ENCODE assay signal across 28 mouse cellular contexts in the genomic region with DNA sequence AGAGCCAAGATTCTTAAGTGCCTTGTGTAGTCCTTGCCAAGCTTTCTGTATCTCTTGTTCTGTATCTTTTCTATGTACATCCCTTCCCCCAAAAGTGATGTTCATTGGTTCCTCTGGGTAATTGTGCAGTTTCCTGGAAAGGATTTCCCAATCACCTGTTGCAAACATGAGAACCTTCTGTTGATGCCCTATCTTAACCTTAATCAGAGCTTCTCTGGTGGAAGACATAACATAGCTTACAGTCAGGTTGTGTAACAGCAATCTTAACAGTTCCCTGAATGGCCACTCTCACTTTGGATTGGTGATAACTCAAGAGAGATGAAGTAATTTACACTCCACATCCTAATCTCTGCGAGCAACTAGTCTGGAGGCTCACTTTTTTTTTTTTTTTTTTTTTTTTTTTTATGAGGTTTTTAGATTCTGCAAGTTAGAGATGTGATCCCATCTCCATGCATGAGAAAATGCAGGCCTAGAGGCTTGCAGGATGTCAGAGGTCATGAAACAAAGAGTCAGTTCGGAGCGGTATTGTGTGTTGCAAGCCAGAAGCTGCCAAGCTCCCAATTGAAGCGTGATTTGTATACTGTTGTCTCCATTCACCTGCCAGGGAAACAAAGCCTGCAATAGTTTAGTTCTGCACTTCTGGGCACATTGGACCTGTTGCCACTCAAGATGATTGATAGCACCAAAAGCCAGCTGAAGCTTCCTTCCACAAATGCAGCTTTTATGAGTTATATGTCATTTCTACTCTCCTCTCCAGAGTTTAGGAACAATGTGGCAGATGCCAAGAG. TPM values are rescaled to one million over a fixed set of nuclear protein-coding genes. Genes with fewer than 3 reads are reported as not detected.
DNase-seq lines count a peak whose midpoint lies in the region; ATAC-seq and TF ChIP-seq lines count a peak whose summit lies in the region.
"Had no signal": no experiment of that assay in that cellular context is flagged by ENCODE, and none has a peak within 500 bp of the region (broad histone marks: within the 10 kb centered on the region; RNA-seq: fewer than 3 reads in every experiment).

No protein-coding gene starts in this region.

- peaks cover 28% of the 10 kb centered on the region for H3K4me1 ChIP-seq in lung, embryonic 16.5 days (replicated peaks; ENCODE audit: control insufficient read depth, insufficient read depth, low read length)

- H3K36me3 ChIP-seq in lung, embryonic 16.5 days (ENCODE audit: control insufficient read depth, insufficient read depth, low read length): peaks cover 33% of the 10 kb centered on the region

- no peak overlapping the region for H3K9ac ChIP-seq in lung, embryonic 16.5 days (ENCODE audit: low read length)
- H3K9ac ChIP-seq: embryonic facial prominence, embryonic 12.5 days; forebrain, postnatal 0 days; hindbrain, embryonic 15.5 days; limb, embryonic 12.5 days had no signal

- ATAC-seq in lung, embryonic 16.5 days (ENCODE audit: low read depth): no peak
- peak; percentile 23; the same call in 1 of the 2 replicates for ATAC-seq in monocyte, adult 5-6 weeks (replicated peaks; ENCODE audit: insufficient number of reproducible peaks, low FRiP score, low TSS enrichment, poor library complexity, severe bottlenecking)
- ATAC-seq in inflammation-experienced regulatory T-cells, adult 6 months: no peak
- ATAC-seq: CD4-positive, CD25-positive, alpha-beta regulatory T cell, adult 4 months; forebrain, postnatal 0 days; intestine, postnatal 0 days had no signal

- TF ChIP-seq POLR2A in brain, embryonic 14.5 days (IDR thresholded peaks at IDR 0.05; ENCODE audit: borderline replicate concordance, extremely low read depth, insufficient read depth, insufficient read length, poor library complexity, severe bottlenecking): no peak

- H3K9me3 ChIP-seq in lung, embryonic 16.5 days (ENCODE audit: control insufficient read depth, low read length): no peaks in the 10 kb centered on the region
- H3K9me3 ChIP-seq: embryonic facial prominence, embryonic 12.5 days; G1E; hindbrain, embryonic 15.5 days; limb, embryonic 12.5 days had no signal

- no peak overlapping the region for H3K4me2 ChIP-seq in lung, embryonic 16.5 days (ENCODE audit: low read depth, low read length)
- H3K4me2 ChIP-seq: embryonic facial prominence, embryonic 12.5 days; hindbrain, embryonic 15.5 days; limb, embryonic 12.5 days had no signal

- no peak overlapping the region for H3K4me3 ChIP-seq in lung, embryonic 16.5 days (ENCODE audit: low read length)
- H3K4me3 ChIP-seq: embryonic facial prominence, embryonic 12.5 days; heart, adult 2 months; hindbrain, embryonic 15.5 days; layer of hippocampus, adult 2 months; left cerebral cortex, adult 2 months; limb, embryonic 12.5 days had no signal

- H3K27me3 ChIP-seq in lung, embryonic 16.5 days (ENCODE audit: control insufficient read depth, insufficient read depth, low read depth, low read length): no peaks in the 10 kb centered on the region
- H3K27me3 ChIP-seq: embryonic facial prominence, embryonic 12.5 days; hindbrain, embryonic 15.5 days; limb, embryonic 12.5 days had no signal

- no peak for TF ChIP-seq CTCF in brain, embryonic 14.5 days (IDR thresholded peaks at IDR 0.05; ENCODE audit: borderline replicate concordance, extremely low read depth, insufficient read depth, insufficient read length)

- DNase-seq in lung, postnatal 14 days: no peak
- peak; percentile 27 for DNase-seq in brain, embryonic 14.5 days (ENCODE audit: low read depth)
- DNase-seq in embryo, embryonic 11 days: peak; percentile 43
- no peak for DNase-seq in thymus, postnatal 0 days (ENCODE audit: low spot score)
- DNase-seq: cerebellum, adult 11 months; cerebellum, postnatal 14 days; forebrain, postnatal 0 days; heart, adult 2 months; kidney, postnatal 10 days; retina, postnatal 1 day; right cerebral cortex, postnatal 4 days; thymus, postnatal 25 days had no signal

- 57% methylated on average over 4 of the region's 4 CpGs for WGBS in lung, embryonic 16.5 days

- peak overlapping the region; percentile 8; the same call in 1 of the 2 replicates for H3K27ac ChIP-seq in lung, embryonic 16.5 days (ENCODE audit: low read length)
- H3K27ac ChIP-seq: embryonic facial prominence, embryonic 12.5 days; heart, adult 2 months; hindbrain, embryonic 15.5 days; layer of hippocampus, adult 2 months; left cerebral cortex, adult 2 months; limb, embryonic 12.5 days; macrophage had no signal

RNA-seq across cellular contexts. Expression of a gene that starts 4.6 kb away (rescaled TPM):
- polyA plus RNA-seq in lung, embryonic 16.5 days (2015; fragmentation: Nextera tagmentation; extraction: Ambion mirVana): 8.8 and 9.6 TPM in 2 replicates
- polyA plus RNA-seq in brain, embryonic 14.5 days (2012; rRNA removed): 5.2 and 5.3 TPM in 2 replicates
- 5.0 to 42.9 TPM (median 14.7 TPM) in 3 replicates for total RNA-seq in monocyte, adult 5-6 weeks (2017)
- 10 to 100 TPM; 17.1 to 23.9 (median 19.5) TPM for polyA plus RNA-seq in inflammation-experienced regulatory T-cells, adult 6 months (2017; shearing (Covaris generic))
- polyA plus RNA-seq in thymus, postnatal 0 days (2015; fragmentation: Nextera tagmentation; extraction: Ambion mirVana): 13.7 and 14.9 TPM in 2 replicates

RNA-seq across cellular contexts. Expression of a gene that starts 9.4 kb away (rescaled TPM):
- polyA plus RNA-seq in lung, embryonic 16.5 days (2015; fragmentation: Nextera tagmentation; extraction: Ambion mirVana): 271 and 284 TPM in 2 replicates
- polyA plus RNA-seq in brain, embryonic 14.5 days (2012; rRNA removed): 190 and 216 TPM in 2 replicates
- 72.4 to 128 TPM (median 93.3 TPM) in 3 replicates for total RNA-seq in monocyte, adult 5-6 weeks (2017)
- polyA plus RNA-seq in inflammation-experienced regulatory T-cells, adult 6 months (2017; shearing (Covaris generic)): 100 to 1,000 TPM; 197 to 241 (median 218) TPM
- 373 and 381 TPM in 2 replicates for polyA plus RNA-seq in thymus, postnatal 0 days (2015; fragmentation: Nextera tagmentation; extraction: Ambion mirVana)

RNA-seq across cellular contexts. Expression of a gene that starts 51.1 kb away (rescaled TPM):
- polyA plus RNA-seq in lung, embryonic 16.5 days (2015; fragmentation: Nextera tagmentation; extraction: Ambion mirVana): not detected in 2 replicates
- not detected in 2 replicates for polyA plus RNA-seq in brain, embryonic 14.5 days (2012; rRNA removed)
- not detected in 3 replicates for total RNA-seq in monocyte, adult 5-6 weeks (2017)
- polyA plus RNA-seq in inflammation-experienced regulatory T-cells, adult 6 months (2017; shearing (Covaris generic)): not detected
- polyA plus RNA-seq in thymus, postnatal 0 days (2015; fragmentation: Nextera tagmentation; extraction: Ambion mirVana): not detected in 2 replicates
- total RNA-seq: adrenal gland, adult 18-20 months; forebrain, postnatal 0 days; G1E; gastrocnemius, adult 18-20 months; heart, adult 2 months; layer of hippocampus, adult 2 months; left cerebral cortex, adult 2 months had no signal
- polyA plus RNA-seq: CD4-positive, CD25-positive, alpha-beta regulatory T cell, adult 4 months; embryonic facial prominence, embryonic 12.5 days; forebrain, postnatal 0 days; G1E; heart, adult 2 months; heart, embryonic 16.5 days; hindbrain, embryonic 15.5 days; intestine, postnatal 0 days; limb, embryonic 12.5 days; macrophage; neural tube, embryonic 14.5 days had no signal

RNA-seq across cellular contexts. Expression of a gene that starts 58.2 kb away (rescaled TPM):
- polyA plus RNA-seq in lung, embryonic 16.5 days (2015; fragmentation: Nextera tagmentation; extraction: Ambion mirVana): 2.6 and 2.7 TPM in 2 replicates
- 28.2 and 30.9 TPM in 2 replicates for polyA plus RNA-seq in brain, embryonic 14.5 days (2012; rRNA removed)
- 0.78 to 3.2 TPM (median 0.85 TPM) in 3 replicates for total RNA-seq in monocyte, adult 5-6 weeks (2017)
- polyA plus RNA-seq in inflammation-experienced regulatory T-cells, adult 6 months (2017; shearing (Covaris generic)): 1 to 10 TPM in 2 of 3 experiments, under 1 TPM in 1; 0.75 to 4.4 (median 3.9) TPM
- polyA plus RNA-seq in thymus, postnatal 0 days (2015; fragmentation: Nextera tagmentation; extraction: Ambion mirVana): 12.0 and 17.1 TPM in 2 replicates
- polyA plus RNA-seq: G1E had no signal

Comparison
In these comparisons a context has a peak if more than half of its experiments do, and no peak if none do; other contexts are left out.
1. DNase-seq: peak in brain, embryonic 14.5 days (single experiment) and embryo, embryonic 11 days (single experiment); none in lung, postnatal 14 days (single experiment) and thymus, postnatal 0 days (single experiment).